Mouse (Mus musculus) stomach, postnatal 0 days (tissue): ENCODE measurements at regions not wholly inside any gene's neighbourhood (a gene's known extent, or its start where the extent isn't known, plus 50 kb on each side); places are given as distances from the start of the nearest gene placed in this dataset.

Source experiments
- ATAC-seq: fragments of 200-750 bp; cut with Nextera tagmentation; 2 replicates; pipeline ENCODE4 v1.8.0; 2017; ENCODE audit not compliant: low FRiP score, low TSS enrichment
- DNase-seq: peaks from one replicate; pipeline ENCODE4 v3.0.0-alpha.2; 2016; ENCODE audit warnings: low spot score
- H3K27ac ChIP-seq: fragments of 300-500 bp; sonication (generic); replicated peaks from 2 replicates; pipeline ENCODE4 v1.5.1; 2014; ENCODE audit warnings: mild to moderate bottlenecking, control low read depth
- H3K27me3 ChIP-seq: fragments of 300-500 bp; sonication (generic); 2 replicates; pipeline ENCODE4 v1.6.1; 2014; ENCODE audit warnings: low read length; ENCODE audit not compliant: control insufficient read depth, insufficient read depth
- H3K36me3 ChIP-seq: fragments of 300-500 bp; sonication (generic); 2 replicates; pipeline ENCODE4 v1.6.1; 2014; ENCODE audit warnings: low read length, mixed read lengths; ENCODE audit not compliant: control insufficient read depth, insufficient read depth
- H3K4me1 ChIP-seq: fragments of 300-500 bp; sonication (generic); replicated peaks from 2 replicates; pipeline ENCODE4 v1.6.1; 2014; ENCODE audit warnings: antibody characterized with exemption; ENCODE audit not compliant: control insufficient read depth, insufficient read depth
- H3K4me2 ChIP-seq: fragments of 300-500 bp; sonication (generic); replicated peaks from 2 replicates; pipeline ENCODE4 v1.6.1; 2014; ENCODE audit warnings: low read depth, mild to moderate bottlenecking, control low read depth, moderate library complexity
- H3K4me3 ChIP-seq: fragments of 300-500 bp; sonication (generic); 2 replicates; pipeline ENCODE4 v1.5.1; 2014; ENCODE audit warnings: low read depth, low read length, control low read depth
- H3K9ac ChIP-seq: fragments of 300-500 bp; sonication (generic); 2 replicates; pipeline ENCODE4 v1.6.1; 2014; ENCODE audit warnings: mild to moderate bottlenecking, low read length, control low read depth, mixed read lengths
- H3K9me3 ChIP-seq: fragments of 300-500 bp; sonication (generic); 2 replicates; pipeline ENCODE4 v1.6.1; 2016; ENCODE audit warnings: low read length; ENCODE audit not compliant: control insufficient read depth
- CTCF ChIP-seq: IDR thresholded peaks from 2 replicates; pipeline ENCODE4 v1.5.1; 2016; ENCODE audit warnings: antibody characterized with exemption, low read depth, mild to moderate bottlenecking, moderate library complexity
- EP300 ChIP-seq: optimal IDR thresholded peaks from 2 replicates; pipeline ENCODE3; 2016; ENCODE audit warnings: antibody characterized with exemption
- WGBS: fragments of 180-500 bp; shearing (Covaris S2); extraction: QIAGEN DNeasy Blood & Tissue Kit; methylation state at CpG from one replicate; pipeline ENCODE4 v1.1.7; 2014; 5-methylcytosine and 5-hydroxymethylcytosine counted together

GRCm38 (mm10) chr15:60728754-60729153 lies 124.8 kb downstream of the Fam84b start:
- Histone ChIP-seq H3K27me3 (no peaks in the 10 kb centered on the region), H3K9ac (no peak overlapping the region), H3K4me2 (no peak overlapping the region), H3K27ac (no peak overlapping the region), H3K4me1 (no peaks in the 10 kb centered on the region), H3K4me3 (no peak overlapping the region), H3K36me3 (no peaks in the 10 kb centered on the region), H3K9me3 (no peaks in the 10 kb centered on the region)
- DNase-seq: no peak
- no peak for ATAC-seq
- WGBS: 76% methylated on average over 9 of the region's 9 CpGs
- no peak for TF ChIP-seq EP300
- no peak for TF ChIP-seq CTCF

- Histone ChIP-seq H3K27ac (no peak overlapping the region), H3K4me2 (no peak overlapping the region), H3K9me3 (no peaks in the 10 kb centered on the region), H3K9ac (no peak overlapping the region), H3K36me3 (no peaks in the 10 kb centered on the region), H3K4me1 (no peaks in the 10 kb centered on the region), H3K27me3 (no peaks in the 10 kb centered on the region), H3K4me3 (no peak overlapping the region)
- DNase-seq (no peak), ATAC-seq (no peak)
- 62% methylated on average over 4 of the region's 4 CpGs for WGBS
- TF ChIP-seq CTCF (no peak), EP300 (no peak)
Measured at GRCm38 (mm10) chr15:60728337-60728736, 125.2 kb downstream of the Fam84b start.

- 81% methylated on average over 5 of the region's 5 CpGs for WGBS
- Histone ChIP-seq H3K4me3 (no peak overlapping the region), H3K27ac (no peak overlapping the region), H3K36me3 (no peaks in the 10 kb centered on the region), H3K4me2 (no peak overlapping the region), H3K4me1 (no peaks in the 10 kb centered on the region), H3K27me3 (no peaks in the 10 kb centered on the region), H3K9ac (no peak overlapping the region), H3K9me3 (no peaks in the 10 kb centered on the region)
- ATAC-seq: no peak
- no peak for TF ChIP-seq EP300
- no peak for TF ChIP-seq CTCF
- no peak for DNase-seq
Measured at GRCm38 (mm10) chr15:60719332-60719731, 134.2 kb downstream of the Fam84b start.

GRCm38 (mm10) chr15:60708678-60709077 lies 144.9 kb downstream of the Fam84b start:
- Histone ChIP-seq H3K4me2 (no peak overlapping the region), H3K4me1 (no peaks in the 10 kb centered on the region), H3K4me3 (no peak overlapping the region), H3K27me3 (no peaks in the 10 kb centered on the region), H3K27ac (no peak overlapping the region), H3K9me3 (no peaks in the 10 kb centered on the region), H3K36me3 (no peaks in the 10 kb centered on the region), H3K9ac (no peak overlapping the region)
- no peak for ATAC-seq
- no peak for DNase-seq
- TF ChIP-seq EP300: no peak

GRCm38 (mm10) chr15:60706009-60706408 lies 147.6 kb downstream of the Fam84b start:
- Histone ChIP-seq H3K36me3 (no peaks in the 10 kb centered on the region), H3K9me3 (no peaks in the 10 kb centered on the region), H3K4me2 (no peak overlapping the region), H3K9ac (no peak overlapping the region), H3K27ac (no peak overlapping the region), H3K27me3 (no peaks in the 10 kb centered on the region), H3K4me1 (no peaks in the 10 kb centered on the region), H3K4me3 (no peak overlapping the region)
- ATAC-seq: no peak
- WGBS: 55% methylated on average over 4 of the region's 4 CpGs
- DNase-seq: no peak
- no peak for TF ChIP-seq CTCF
- no peak for TF ChIP-seq EP300

- ATAC-seq (no peak), DNase-seq (no peak)
Measured at GRCm38 (mm10) chr15:60701273-60701672, 152.3 kb downstream of the Fam84b start.

GRCm38 (mm10) chr15:60694746-60695145 lies 158.8 kb downstream of the Fam84b start:
- WGBS: 85% methylated on average over 3 of the region's 3 CpGs
- Histone ChIP-seq H3K27me3 (no peaks in the 10 kb centered on the region), H3K27ac (no peak overlapping the region), H3K9ac (no peak overlapping the region), H3K36me3 (no peaks in the 10 kb centered on the region), H3K4me2 (no peak overlapping the region), H3K4me1 (no peaks in the 10 kb centered on the region), H3K9me3 (no peaks in the 10 kb centered on the region), H3K4me3 (no peak overlapping the region)
- TF ChIP-seq CTCF: no peak
- no peak for TF ChIP-seq EP300
- no peak for ATAC-seq
- no peak for DNase-seq

More at GRCm38 (mm10) chr15:60701273-60701672, 152.3 kb downstream of the Fam84b start:
- H3K36me3 ChIP-seq: no peaks in the 10 kb centered on the region
- no peaks in the 10 kb centered on the region for H3K27me3 ChIP-seq
- H3K27ac ChIP-seq: no peak overlapping the region
- no peak for TF ChIP-seq CTCF
- TF ChIP-seq EP300: no peak
- H3K4me3 ChIP-seq: no peak overlapping the region
- H3K4me2 ChIP-seq: no peak overlapping the region
- H3K4me1 ChIP-seq: no peaks in the 10 kb centered on the region
- no peak overlapping the region for H3K9ac ChIP-seq
- no peaks in the 10 kb centered on the region for H3K9me3 ChIP-seq
